Mouse (Mus musculus): ENCODE measurements around the gene Prpf4. TPM values are rescaled to one million over a fixed set of nuclear protein-coding genes. Genes with fewer than 3 reads are reported as not detected.

Gene Prpf4
- total and polyA plus RNA-seq, 2 experiments from 2014 or later: 12.2 to 19.6 TPM

DNA sequence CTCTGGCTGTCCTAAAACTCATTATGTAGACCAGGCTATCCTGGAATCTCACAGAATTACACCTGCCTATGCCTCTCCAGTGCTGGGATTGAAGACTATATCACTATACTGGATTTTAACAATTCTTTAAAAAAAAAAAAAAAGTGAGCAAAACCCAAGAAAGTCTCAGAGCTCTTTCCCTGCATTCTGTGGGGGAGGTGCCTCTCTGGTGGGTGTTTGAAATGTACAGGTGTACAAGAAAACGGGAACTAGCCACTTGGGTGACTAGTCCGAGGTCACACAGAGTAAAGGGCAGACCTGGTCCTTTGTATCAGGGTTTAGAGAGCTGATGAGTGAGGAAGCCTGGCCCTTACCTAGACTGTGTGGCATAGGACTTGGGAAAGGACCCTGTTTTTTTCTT is 46.2 kb upstream of the Prpf4 start:
- peak overlapping the region; percentile 71; the same call in 1 of the 2 replicates for H3K4me2 ChIP-seq (ENCODE audit: low read depth, low read length)
- no peak for TF ChIP-seq CTCF (IDR thresholded peaks at IDR 0.05; ENCODE audit: low read depth)
- no peak overlapping the region for H3K4me3 ChIP-seq (ENCODE audit: low read length)
- WGBS: 89% methylated on average over 2 of the region's 2 CpGs
- H3K27ac ChIP-seq: no peak overlapping the region
- DNase-seq (ENCODE audit: low spot score) (no peak), ATAC-seq (no peak)
- H3K4me1 ChIP-seq (ENCODE audit: insufficient read depth, low read length): peaks cover 8% of the 10 kb centered on the region; the same call in 1 of the 2 replicates
- no peaks in the 10 kb centered on the region for H3K27me3 ChIP-seq (ENCODE audit: insufficient read depth, low read length)
- H3K9me3 ChIP-seq (ENCODE audit: low read length): no peaks in the 10 kb centered on the region
- H3K9ac ChIP-seq (replicated peaks; ENCODE audit: low read length): no peak overlapping the region
- H3K36me3 ChIP-seq (ENCODE audit: insufficient read depth, low read length): no peaks in the 10 kb centered on the region

DNA sequence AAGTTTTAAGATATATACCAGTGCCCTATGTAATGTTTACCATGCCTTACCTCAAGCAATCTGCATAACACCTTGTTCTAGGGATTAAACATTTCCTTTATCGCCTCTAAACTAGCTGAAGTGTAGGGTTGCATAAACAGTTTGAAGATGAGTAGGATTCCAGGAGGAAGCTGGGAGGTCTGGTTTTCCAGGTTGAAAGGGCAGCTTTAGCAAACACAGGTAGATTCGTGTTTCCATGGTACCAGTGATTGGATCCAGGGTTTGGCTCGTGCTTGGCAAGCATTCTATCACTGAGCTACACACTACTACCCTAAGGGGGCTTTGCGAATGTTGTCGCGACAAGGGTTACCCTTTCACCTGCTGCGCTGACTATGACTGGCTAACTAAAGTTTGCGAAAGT is 44.3 kb upstream of the Prpf4 start:
- WGBS: 93% methylated on average over 8 of the region's 8 CpGs

DNA sequence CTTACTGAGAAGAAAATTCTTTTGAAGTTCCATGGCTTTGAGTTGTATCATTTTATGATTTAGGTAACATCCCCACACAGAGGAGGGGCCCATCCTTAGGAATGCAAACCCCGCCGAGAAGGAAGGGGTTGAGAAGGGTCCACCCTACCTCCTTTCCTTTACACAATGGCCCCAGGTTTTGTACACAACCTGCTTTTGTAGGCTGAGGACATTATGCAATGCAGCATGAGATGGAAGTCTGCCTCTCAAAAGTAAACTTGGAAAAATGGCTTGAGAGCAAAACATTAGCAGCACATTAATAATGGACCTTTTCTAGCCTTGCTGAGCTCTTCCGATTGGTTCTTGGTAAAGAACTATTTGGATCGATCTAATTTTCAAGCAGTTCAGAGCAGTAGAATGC is 42.3 kb upstream of the Prpf4 start:
- Histone ChIP-seq H3K27ac (no peak overlapping the region), H3K4me3 (ENCODE audit: low read length) (no peak overlapping the region), H3K27me3 (ENCODE audit: insufficient read depth, low read length) (no peaks in the 10 kb centered on the region), H3K9ac (replicated peaks; ENCODE audit: low read length) (no peak overlapping the region), H3K36me3 (ENCODE audit: insufficient read depth, low read length) (no peaks in the 10 kb centered on the region), H3K9me3 (ENCODE audit: low read length) (no peaks in the 10 kb centered on the region), H3K4me2 (ENCODE audit: low read depth, low read length) (no peak overlapping the region), H3K4me1 (ENCODE audit: insufficient read depth, low read length) (0 out of 2 replicates have a peak, but pooled peaks cover 3% of the 10 kb centered on the region)
- WGBS: 79% methylated on average over 4 of the region's 4 CpGs
- ATAC-seq: no peak
- TF ChIP-seq CTCF (IDR thresholded peaks at IDR 0.05; ENCODE audit: low read depth): no peak
- no peak for DNase-seq (ENCODE audit: low spot score)

More for the DNA sequence above, 44.3 kb upstream of the Prpf4 start:
- no peak overlapping the region for H3K9ac ChIP-seq (replicated peaks; ENCODE audit: low read length)
- H3K27me3 ChIP-seq (ENCODE audit: insufficient read depth, low read length): no peaks in the 10 kb centered on the region
- ATAC-seq (no peak), DNase-seq (ENCODE audit: low spot score) (no peak)
- no peak for TF ChIP-seq CTCF (IDR thresholded peaks at IDR 0.05; ENCODE audit: low read depth)
- peaks cover 5% of the 10 kb centered on the region; the same call in 1 of the 2 replicates for H3K4me1 ChIP-seq (ENCODE audit: insufficient read depth, low read length)
- no peak overlapping the region for H3K4me3 ChIP-seq (ENCODE audit: low read length)
- no peak overlapping the region for H3K27ac ChIP-seq
- no peaks in the 10 kb centered on the region for H3K36me3 ChIP-seq (ENCODE audit: insufficient read depth, low read length)
- H3K4me2 ChIP-seq (ENCODE audit: low read depth, low read length): no peak overlapping the region
- no peaks in the 10 kb centered on the region for H3K9me3 ChIP-seq (ENCODE audit: low read length)

DNA sequence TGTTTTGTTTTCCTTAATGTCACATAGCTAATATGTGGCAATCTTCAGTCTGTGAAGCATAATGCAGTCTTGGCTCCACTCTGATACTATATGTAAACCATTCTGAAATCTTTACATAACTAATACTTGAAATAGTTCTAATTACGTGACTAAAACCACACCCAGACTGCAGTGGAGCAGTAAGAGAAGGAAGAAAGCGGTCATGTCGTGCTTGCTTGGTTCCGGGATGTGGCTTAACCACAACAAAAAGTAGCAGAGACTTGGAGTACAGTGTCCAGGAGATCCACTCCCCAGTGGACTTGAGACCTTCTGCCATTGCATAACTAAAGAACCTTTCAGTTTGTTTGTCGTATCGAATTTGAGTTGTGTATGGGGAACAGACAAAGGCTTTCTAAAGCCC is 41.0 kb upstream of the Prpf4 start:
- no peak overlapping the region for H3K4me2 ChIP-seq (ENCODE audit: low read depth, low read length)
- no peaks in the 10 kb centered on the region for H3K9me3 ChIP-seq (ENCODE audit: low read length)
- WGBS: 89% methylated on average over 6 of the region's 6 CpGs
- no peak overlapping the region for H3K27ac ChIP-seq
- DNase-seq (ENCODE audit: low spot score) (no peak), ATAC-seq (no peak)
- no peaks in the 10 kb centered on the region for H3K27me3 ChIP-seq (ENCODE audit: insufficient read depth, low read length)
- H3K4me1 ChIP-seq (ENCODE audit: insufficient read depth, low read length): no peaks in the 10 kb centered on the region
- H3K4me3 ChIP-seq (ENCODE audit: low read length): no peak overlapping the region
- H3K36me3 ChIP-seq (ENCODE audit: insufficient read depth, low read length): no peaks in the 10 kb centered on the region
- H3K9ac ChIP-seq (replicated peaks; ENCODE audit: low read length): no peak overlapping the region
- TF ChIP-seq CTCF (IDR thresholded peaks at IDR 0.05; ENCODE audit: low read depth): no peak

DNA sequence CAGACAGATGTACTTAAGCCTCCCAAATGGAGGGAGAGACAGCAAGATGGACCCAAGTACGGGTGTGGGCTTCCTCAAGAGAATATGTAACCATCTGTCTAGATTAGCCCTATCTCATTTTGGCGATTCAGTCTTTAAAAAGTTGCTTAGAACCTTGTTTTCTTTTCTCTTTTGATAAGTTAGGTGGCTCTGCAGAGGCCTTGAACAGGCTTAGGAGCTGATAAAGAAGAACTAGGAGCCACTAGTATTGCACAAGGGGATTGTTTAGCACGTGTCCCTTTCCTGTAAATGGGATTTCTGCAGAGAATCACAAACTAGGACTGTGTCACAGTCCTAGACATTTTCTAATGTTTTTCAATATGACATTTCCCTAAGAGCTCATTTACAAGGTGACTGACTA is 39.5 kb upstream of the Prpf4 start:
- H3K36me3 ChIP-seq (ENCODE audit: insufficient read depth, low read length): no peaks in the 10 kb centered on the region
- H3K9ac ChIP-seq (replicated peaks; ENCODE audit: low read length): no peak overlapping the region
- no peaks in the 10 kb centered on the region for H3K27me3 ChIP-seq (ENCODE audit: insufficient read depth, low read length)
- no peaks in the 10 kb centered on the region for H3K4me1 ChIP-seq (ENCODE audit: insufficient read depth, low read length)
- no peak for TF ChIP-seq CTCF (IDR thresholded peaks at IDR 0.05; ENCODE audit: low read depth)
- no peak overlapping the region for H3K4me3 ChIP-seq (ENCODE audit: low read length)
- ATAC-seq (no peak), DNase-seq (ENCODE audit: low spot score) (no peak)
- no peaks in the 10 kb centered on the region for H3K9me3 ChIP-seq (ENCODE audit: low read length)
- no peak overlapping the region for H3K27ac ChIP-seq
- 83% methylated on average over 3 of the region's 3 CpGs for WGBS
- no peak overlapping the region for H3K4me2 ChIP-seq (ENCODE audit: low read depth, low read length)

DNA sequence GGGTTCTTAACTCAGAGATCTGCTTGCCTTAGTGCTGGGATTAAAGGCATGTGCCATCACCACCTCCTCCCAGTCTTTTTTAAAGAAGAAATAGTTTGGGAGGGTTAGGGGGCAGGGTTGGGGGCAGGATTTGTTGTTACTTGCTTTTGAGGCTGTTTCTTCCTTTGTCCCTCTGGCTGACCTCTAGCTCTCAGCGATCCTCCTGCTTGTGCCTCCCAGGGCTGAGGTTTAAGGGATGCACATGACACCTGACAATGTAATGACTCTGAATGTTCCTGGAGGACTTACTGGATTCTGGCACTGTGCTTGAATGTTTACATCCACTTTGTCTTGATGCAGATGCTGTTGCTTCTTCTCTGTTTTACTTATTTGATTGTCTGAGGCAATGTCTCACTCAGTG is 36.2 kb upstream of the Prpf4 start:
- no peaks in the 10 kb centered on the region for H3K4me1 ChIP-seq (ENCODE audit: insufficient read depth, low read length)
- ATAC-seq (no peak), DNase-seq (ENCODE audit: low spot score) (no peak)
- no peaks in the 10 kb centered on the region for H3K9me3 ChIP-seq (ENCODE audit: low read length)
- H3K27me3 ChIP-seq (ENCODE audit: insufficient read depth, low read length): no peaks in the 10 kb centered on the region
- H3K9ac ChIP-seq (replicated peaks; ENCODE audit: low read length): no peak overlapping the region
- no peak for TF ChIP-seq CTCF (IDR thresholded peaks at IDR 0.05; ENCODE audit: low read depth)
- H3K4me2 ChIP-seq (ENCODE audit: low read depth, low read length): no peak overlapping the region
- H3K27ac ChIP-seq: no peak overlapping the region
- H3K4me3 ChIP-seq (ENCODE audit: low read length): no peak overlapping the region
- H3K36me3 ChIP-seq (ENCODE audit: insufficient read depth, low read length): no peaks in the 10 kb centered on the region
- WGBS: 13% methylated on average over 1 of the region's 1 CpGs

DNA sequence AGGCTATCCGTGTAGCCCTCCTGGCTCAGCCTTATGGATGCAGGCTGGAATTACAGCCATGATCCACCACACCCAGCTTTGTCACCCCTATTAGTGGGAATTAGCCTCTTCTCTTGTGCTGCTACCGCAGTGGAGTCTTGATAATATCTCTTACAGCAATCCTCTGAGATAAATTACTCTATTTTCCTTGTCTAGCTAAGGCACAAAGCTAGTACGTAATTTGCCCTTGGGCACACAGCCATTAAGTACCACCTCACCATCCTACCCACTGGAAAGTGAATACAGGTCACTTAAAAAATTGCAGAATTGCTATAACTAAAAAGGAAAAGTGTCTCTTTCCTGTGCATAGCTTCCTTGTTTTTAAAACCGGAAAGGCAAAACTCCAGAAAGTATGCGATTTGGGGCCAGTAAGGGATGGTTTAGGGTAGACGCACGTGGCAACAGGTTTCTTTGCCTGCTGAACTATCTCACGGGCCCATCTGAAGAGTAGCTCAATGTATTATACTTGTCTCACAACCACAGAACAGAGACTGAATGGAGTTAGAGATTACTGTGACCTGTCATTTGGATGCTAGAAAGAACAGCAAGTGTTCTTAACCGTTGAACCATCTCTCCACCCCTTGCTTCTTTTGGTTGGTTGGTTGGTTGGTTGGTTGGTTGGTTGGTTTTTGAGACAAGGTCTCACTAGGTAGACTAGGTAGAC is 35.6 kb upstream of the Prpf4 start:
- no peak overlapping the region for H3K4me3 ChIP-seq (ENCODE audit: low read length)
- no peak for TF ChIP-seq CTCF (IDR thresholded peaks at IDR 0.05; ENCODE audit: low read depth)
- no peak overlapping the region for H3K4me2 ChIP-seq (ENCODE audit: low read depth, low read length)
- no peaks in the 10 kb centered on the region for H3K36me3 ChIP-seq (ENCODE audit: insufficient read depth, low read length)
- no peaks in the 10 kb centered on the region for H3K27me3 ChIP-seq (ENCODE audit: insufficient read depth, low read length)
- WGBS: 89% methylated on average over 9 of the region's 9 CpGs
- DNase-seq (ENCODE audit: low spot score): no peak
- ATAC-seq: no peak
- H3K4me1 ChIP-seq (ENCODE audit: insufficient read depth, low read length): no peaks in the 10 kb centered on the region
- no peak overlapping the region for H3K27ac ChIP-seq
- no peaks in the 10 kb centered on the region for H3K9me3 ChIP-seq (ENCODE audit: low read length)
- no peak overlapping the region for H3K9ac ChIP-seq (replicated peaks; ENCODE audit: low read length)
